Mouse (Mus musculus) embryonic fibroblast, embryonic 13.5 days (primary cell): ENCODE data around the gene Ctnnbl1.

Experiments used
- CTCF ChIP-seq: IDR thresholded peaks from 2 replicates; pipeline ENCODE4 v1.5.1; 2011; ENCODE audit warnings: mild to moderate bottlenecking, control low read depth, low read length, moderate library complexity, borderline replicate concordance; ENCODE audit not compliant: insufficient read depth
- POLR2A ChIP-seq: IDR thresholded peaks from 2 replicates; pipeline ENCODE4 v1.6.1; 2011; ENCODE audit warnings: low read depth, mild to moderate bottlenecking, control low read depth, low read length, moderate library complexity

DNA sequence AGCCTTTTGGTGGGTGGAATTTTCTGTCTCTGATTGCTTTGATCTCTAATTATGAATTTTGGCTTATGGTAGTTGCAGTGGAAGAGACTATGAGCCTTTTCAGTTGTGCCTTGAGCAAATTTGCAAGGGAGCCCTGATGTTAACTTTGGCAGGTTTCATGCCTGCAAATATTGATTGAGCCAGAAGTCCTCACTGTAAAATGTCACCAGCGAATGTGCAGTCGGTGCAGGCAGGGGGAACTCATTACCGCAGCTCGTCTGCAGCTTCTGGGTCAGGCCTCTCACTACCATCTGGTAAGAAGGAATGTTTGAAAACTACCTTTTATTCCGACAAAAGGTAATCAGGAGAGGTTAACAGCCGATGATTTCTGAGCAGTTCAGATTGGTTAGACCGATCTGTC lies 29.4 kb downstream of the Ctnnbl1 start:
- no peak for TF ChIP-seq CTCF
- TF ChIP-seq POLR2A = no peak
